8 mouse cellular contexts compared by ENCODE assay signal in genomic region chr1:75180105-75180590, GRCm38 (mm10). TPM values are rescaled to one million over a fixed set of nuclear protein-coding genes. Genes with fewer than 3 reads are reported as not detected.
DNase-seq lines count a peak whose midpoint lies in the region; ATAC-seq and TF ChIP-seq lines count a peak whose summit lies in the region.

TSS of gene Abcb6 (minus strand) at chr1:75180392.

- WGBS in heart, embryonic 11.5 days (ENCODE audit: insufficient replicate concordance) = under 1% methylated on average over 31 of the region's 31 CpGs
- WGBS in kidney, embryonic 16.5 days = under 1% methylated on average over 31 of the region's 31 CpGs
- under 1% methylated on average over 31 of the region's 31 CpGs for WGBS in liver, adult 2 months
- WGBS in stomach, embryonic 14.5 days = under 1% methylated on average over 31 of the region's 31 CpGs

- no peaks in the 10 kb centered on the region for H3K9me3 ChIP-seq in heart, embryonic 11.5 days (replicated peaks; ENCODE audit: control insufficient read depth, low read length)
- no peaks in the 10 kb centered on the region for H3K9me3 ChIP-seq in kidney, embryonic 16.5 days (ENCODE audit: low read length)
- H3K9me3 ChIP-seq in stomach, embryonic 14.5 days (ENCODE audit: control insufficient read depth, low read depth, low read length) = no peaks in the 10 kb centered on the region

- DNase-seq in B cell, adult 2 months = peak; percentile 83 to 86
- peak; percentile 97 for DNase-seq in brain, adult 2 months (ENCODE audit: low read depth, low spot score)
- peak; percentile 94 for DNase-seq in liver, adult 2 months (ENCODE audit: extremely low read depth, low read depth, low spot score)
- DNase-seq in naive thymus-derived CD4-positive, alpha-beta T cell, adult 2 months (ENCODE audit: low read depth) = peak; percentile 82

- TF ChIP-seq POLR2A in liver, adult 2 months (IDR thresholded peaks at IDR 0.05; ENCODE audit: extremely low read depth, insufficient read depth, low read length) = peak; percentile 72

- H3K9ac ChIP-seq in heart, embryonic 11.5 days (ENCODE audit: low read depth, low read length) = peak within 1 kb of the TSS; percentile 76
- H3K9ac ChIP-seq in kidney, embryonic 16.5 days (replicated peaks; ENCODE audit: low read length) = peak within 1 kb of the TSS; percentile 78
- H3K9ac ChIP-seq in liver, adult 2 months (ENCODE audit: low read depth, low read length) = peak within 1 kb of the TSS; percentile 89
- peak within 1 kb of the TSS; percentile 49 for H3K9ac ChIP-seq in stomach, embryonic 14.5 days (replicated peaks; ENCODE audit: low read depth, low read length)

- peak within 1 kb of the TSS; percentile 47 for H3K27ac ChIP-seq in heart, embryonic 11.5 days (ENCODE audit: low read depth, low read length)
- H3K27ac ChIP-seq in kidney, embryonic 16.5 days (ENCODE audit: low read length) = peak within 1 kb of the TSS; percentile 28; the same call in 1 of the 2 replicates
- H3K27ac ChIP-seq in liver, adult 2 months (replicated peaks; ENCODE audit: insufficient read depth, low read depth, low read length) = peak within 1 kb of the TSS; percentile 76
- no peak within 1 kb of the TSS; the same call in 1 of the 2 replicates for H3K27ac ChIP-seq in stomach, embryonic 14.5 days (ENCODE audit: low read length)

- peaks cover 12% of the 10 kb centered on the region; the same call in 1 of the 2 replicates for H3K4me1 ChIP-seq in heart, embryonic 11.5 days (ENCODE audit: control insufficient read depth, insufficient read depth, low read length)
- peaks cover 8% of the 10 kb centered on the region for H3K4me1 ChIP-seq in kidney, embryonic 16.5 days (ENCODE audit: insufficient read depth, low read length)
- H3K4me1 ChIP-seq in liver, adult 2 months (ENCODE audit: control insufficient read depth, insufficient read depth, low read length) = peaks cover 5% of the 10 kb centered on the region; the same call in 1 of the 2 replicates
- peaks cover 6% of the 10 kb centered on the region for H3K4me1 ChIP-seq in stomach, embryonic 14.5 days (ENCODE audit: control insufficient read depth, insufficient read depth, low read length)

- H3K4me3 ChIP-seq in heart, embryonic 11.5 days (ENCODE audit: low read depth, low read length) = peak within 1 kb of the TSS; percentile 56
- H3K4me3 ChIP-seq in kidney, embryonic 16.5 days (ENCODE audit: low read length) = peak within 1 kb of the TSS; percentile 66
- peak within 1 kb of the TSS; percentile 95 for H3K4me3 ChIP-seq in liver, adult 2 months (ENCODE audit: insufficient read depth, low read depth, low read length)
- peak within 1 kb of the TSS; percentile 51 for H3K4me3 ChIP-seq in stomach, embryonic 14.5 days (ENCODE audit: low read depth, low read length)

- H3K79me2 ChIP-seq in liver, adult 2 months (ENCODE audit: control insufficient read depth, insufficient read depth, low read length) = no peaks in the 10 kb centered on the region

- H3K4me2 ChIP-seq in heart, embryonic 11.5 days = peak within 1 kb of the TSS; percentile 93
- peak within 1 kb of the TSS; percentile 98 for H3K4me2 ChIP-seq in kidney, embryonic 16.5 days (replicated peaks; ENCODE audit: low read depth, low read length)
- H3K4me2 ChIP-seq in stomach, embryonic 14.5 days (replicated peaks; ENCODE audit: low read depth, low read length) = peak within 1 kb of the TSS; percentile 87

- peak; percentile 81 for ATAC-seq in erythroblast, adult 5-6 weeks (replicated peaks; ENCODE audit: low FRiP score, poor library complexity, severe bottlenecking)
- ATAC-seq in heart, embryonic 11.5 days (replicated peaks; ENCODE audit: insufficient number of reproducible peaks, low FRiP score, low TSS enrichment) = peak; percentile 86
- peak; percentile 92 for ATAC-seq in kidney, embryonic 16.5 days (ENCODE audit: low FRiP score, low TSS enrichment)
- peak; percentile 90 for ATAC-seq in stomach, embryonic 14.5 days (ENCODE audit: insufficient number of reproducible peaks, insufficient read depth, low FRiP score, low read depth)

- no peaks in the 10 kb centered on the region for H3K27me3 ChIP-seq in heart, embryonic 11.5 days (ENCODE audit: control insufficient read depth, insufficient read depth, low read length)
- no peaks in the 10 kb centered on the region for H3K27me3 ChIP-seq in kidney, embryonic 16.5 days (ENCODE audit: insufficient read depth, low read length)
- H3K27me3 ChIP-seq in liver, adult 2 months (ENCODE audit: control insufficient read depth, insufficient read depth, low read length) = no peaks in the 10 kb centered on the region
- H3K27me3 ChIP-seq in stomach, embryonic 14.5 days (ENCODE audit: control insufficient read depth, insufficient read depth, low read length) = no peaks in the 10 kb centered on the region

- peaks cover 20% of the 10 kb centered on the region for H3K36me3 ChIP-seq in heart, embryonic 11.5 days (ENCODE audit: control insufficient read depth, insufficient read depth, low read length)
- peaks cover 38% of the 10 kb centered on the region for H3K36me3 ChIP-seq in kidney, embryonic 16.5 days (ENCODE audit: insufficient read depth, low read length)
- peaks cover 30% of the 10 kb centered on the region for H3K36me3 ChIP-seq in liver, adult 2 months (ENCODE audit: control insufficient read depth, insufficient read depth, low read length)
- H3K36me3 ChIP-seq in stomach, embryonic 14.5 days (ENCODE audit: control insufficient read depth, insufficient read depth, low read length) = peaks cover 32% of the 10 kb centered on the region

- no peak for TF ChIP-seq CTCF in liver, adult 2 months (IDR thresholded peaks at IDR 0.05; ENCODE audit: low read depth, low read length)

RNA-seq across cellular contexts. Expression of gene Abcb6, which starts in this region (rescaled TPM):
- total RNA-seq in erythroblast, adult 5-6 weeks (2015; ENCODE audit: low replicate concordance) = 78.2 and 93.0 TPM in 2 replicates
- 62.9 and 70.7 TPM in 2 replicates for total RNA-seq in erythroblast, adult 5-6 weeks (2017; ENCODE audit: low replicate concordance)
- 12.0 and 14.1 TPM in 2 replicates for polyA plus RNA-seq in heart, embryonic 11.5 days (2014; fragmentation: Nextera tagmentation; extraction: Ambion mirVana)
- polyA plus RNA-seq in kidney, embryonic 16.5 days (2015; fragmentation: Nextera tagmentation; extraction: Ambion mirVana) = 36.4 and 37.2 TPM in 2 replicates
- 56.1 and 66.6 TPM in 2 replicates for total RNA-seq in liver, adult 2 months (2014; rRNA removed)
- 88.7 and 106 TPM in 2 replicates for polyA plus RNA-seq in liver, adult 2 months (2012; rRNA removed)
- polyA plus RNA-seq in stomach, embryonic 14.5 days (2014; fragmentation: Nextera tagmentation; extraction: Ambion mirVana) = 12.9 and 19.4 TPM in 2 replicates
